Comparison of ENCODE assay signal across 8 mouse cellular contexts in genomic region chr11:26386678-26387077, GRCm38 (mm10). TPM values are rescaled to one million over a fixed set of nuclear protein-coding genes. Genes with fewer than 3 reads are reported as not detected.
A peak's percentile ranks its signal among the peaks of the same experiment; 100 is the strongest.
DNase-seq lines count a peak whose midpoint lies in the region; ATAC-seq and TF ChIP-seq lines count a peak whose summit lies in the region.

No protein-coding gene starts in this region.

- H3K27me3 ChIP-seq in heart, embryonic 11.5 days (ENCODE audit: control insufficient read depth, insufficient read depth, low read length): no peaks in the 10 kb centered on the region
- H3K27me3 ChIP-seq in G1E (ENCODE audit: insufficient read depth, low read length): no peaks in the 10 kb centered on the region
- no peaks in the 10 kb centered on the region for H3K27me3 ChIP-seq in hindbrain, embryonic 11.5 days (ENCODE audit: control insufficient read depth, insufficient read depth, low read length)

- 61% methylated on average over 2 of the region's 2 CpGs for WGBS in heart, embryonic 11.5 days (ENCODE audit: insufficient replicate concordance)
- 58% methylated on average over 2 of the region's 2 CpGs for WGBS in hindbrain, embryonic 11.5 days

- no peak for TF ChIP-seq CTCF in G1E (IDR thresholded peaks at IDR 0.05; ENCODE audit: low read depth, low read length)

- H3K9ac ChIP-seq in heart, embryonic 11.5 days (ENCODE audit: low read depth, low read length): peak overlapping the region; percentile 90
- peak overlapping the region; percentile 83 for H3K9ac ChIP-seq in hindbrain, embryonic 11.5 days (ENCODE audit: low read depth, low read length)

- no peaks in the 10 kb centered on the region for H3K9me3 ChIP-seq in heart, embryonic 11.5 days (replicated peaks; ENCODE audit: control insufficient read depth, low read length)
- H3K9me3 ChIP-seq in G1E (replicated peaks): no peaks in the 10 kb centered on the region
- no peaks in the 10 kb centered on the region for H3K9me3 ChIP-seq in hindbrain, embryonic 11.5 days (ENCODE audit: control insufficient read depth, low read length)

- H3K27ac ChIP-seq in heart, embryonic 11.5 days (ENCODE audit: low read depth, low read length): peak overlapping the region; percentile 88; the same call in 1 of the 2 replicates
- H3K27ac ChIP-seq in hindbrain, embryonic 11.5 days (ENCODE audit: low read depth, low read length): no peak overlapping the region

- no peak for ATAC-seq in heart, embryonic 11.5 days (replicated peaks; ENCODE audit: insufficient number of reproducible peaks, low FRiP score, low TSS enrichment)
- peak; percentile 16; the same call in 1 of the 2 replicates for ATAC-seq in G1E (ENCODE audit: extremely low read depth, insufficient number of reproducible peaks, low FRiP score, poor library complexity, severe bottlenecking)
- ATAC-seq in hindbrain, embryonic 11.5 days (ENCODE audit: low FRiP score): peak; percentile 55
- ATAC-seq in megakaryocyte-erythroid progenitor cell, adult 5-6 weeks (replicated peaks; ENCODE audit: low FRiP score, low TSS enrichment, poor library complexity, severe bottlenecking): peak; percentile 40; the same call in 1 of the 2 replicates
- ATAC-seq in inflammation-experienced regulatory T-cells, adult 6 months: no peak

- peak overlapping the region; percentile 71 for H3K4me2 ChIP-seq in heart, embryonic 11.5 days
- peak overlapping the region; percentile 42 for H3K4me2 ChIP-seq in hindbrain, embryonic 11.5 days (replicated peaks; ENCODE audit: low read depth, low read length)

- peak overlapping the region; percentile 69 for H3K4me3 ChIP-seq in heart, embryonic 11.5 days (ENCODE audit: low read depth, low read length)
- peak overlapping the region; percentile 86 for H3K4me3 ChIP-seq in G1E (ENCODE audit: low read depth, low read length)
- peak overlapping the region; percentile 67 for H3K4me3 ChIP-seq in hindbrain, embryonic 11.5 days (ENCODE audit: low read depth, low read length)

- no peaks in the 10 kb centered on the region for H3K36me3 ChIP-seq in heart, embryonic 11.5 days (ENCODE audit: control insufficient read depth, insufficient read depth, low read length)
- peaks cover 3% of the 10 kb centered on the region for H3K36me3 ChIP-seq in G1E (replicated peaks)
- no peaks in the 10 kb centered on the region for H3K36me3 ChIP-seq in hindbrain, embryonic 11.5 days (ENCODE audit: control insufficient read depth, insufficient read depth, low read length)

- H3K4me1 ChIP-seq in heart, embryonic 11.5 days (ENCODE audit: control insufficient read depth, insufficient read depth, low read length): no peaks in the 10 kb centered on the region
- H3K4me1 ChIP-seq in G1E (ENCODE audit: insufficient read depth, low read depth, low read length): peaks cover 19% of the 10 kb centered on the region
- H3K4me1 ChIP-seq in hindbrain, embryonic 11.5 days (replicated peaks; ENCODE audit: control insufficient read depth, insufficient read depth, low read length): no peaks in the 10 kb centered on the region

- DNase-seq in heart, adult 8-10 months (ENCODE audit: low spot score): no peak
- DNase-seq in G1E (ENCODE audit: low spot score): no peak
- no peak for DNase-seq in hindbrain, embryonic 11.5 days (ENCODE audit: low spot score)
- no peak for DNase-seq in T-cell, adult 2 months (ENCODE audit: low spot score)
- no peak for DNase-seq in cerebellum, adult 11-12 months

RNA-seq across cellular contexts. Expression of gene Fancl, which starts 0.7 kb away (rescaled TPM):
- polyA plus RNA-seq in heart, embryonic 11.5 days (2014; fragmentation: Nextera tagmentation; extraction: Ambion mirVana): 24.9 and 26.4 TPM in 2 replicates
- 1 to 10 TPM; 7.2 to 9.2 (median 8.0) TPM for total RNA-seq in heart, adult 8-10 months (2022)
- total RNA-seq in G1E (2014; fragmentation: Nextera tagmentation): 16.8 and 43.8 TPM in 2 replicates
- 66.1 and 79.2 TPM in 2 replicates for total RNA-seq in G1E (2017)
- polyA plus RNA-seq in G1E (2012): 0.54 and 1.0 TPM in 2 replicates
- 29.1 and 31.8 TPM in 2 replicates for polyA plus RNA-seq in hindbrain, embryonic 11.5 days (2014; fragmentation: Nextera tagmentation; extraction: Ambion mirVana)
- 32.0 and 37.5 TPM in 2 replicates for total RNA-seq in megakaryocyte-erythroid progenitor cell, adult 5-6 weeks (2014; fragmentation: Nextera tagmentation)
- total RNA-seq in megakaryocyte-erythroid progenitor cell, adult 5-6 weeks (2017): 67.8 and 68.6 TPM in 2 replicates
- polyA plus RNA-seq in inflammation-experienced regulatory T-cells, adult 6 months (2017; shearing (Covaris generic)): 10 to 100 TPM; 14.8 to 32.9 (median 25.6) TPM

Comparison
In these comparisons a context has a peak if more than half of its experiments do, and no peak if none do; other contexts are left out.
1. ATAC-seq: peak in G1E (single experiment), hindbrain, embryonic 11.5 days (single experiment) and megakaryocyte-erythroid progenitor cell, adult 5-6 weeks (single experiment); none in heart, embryonic 11.5 days (single experiment) and inflammation-experienced regulatory T-cells, adult 6 months (single experiment).
2. Peak in every context shown above with its lines, with median percentiles within 50 percentile points of each other: H3K4me3 ChIP-seq.